9 mouse cellular contexts compared by ENCODE assay signal in the genomic region with DNA sequence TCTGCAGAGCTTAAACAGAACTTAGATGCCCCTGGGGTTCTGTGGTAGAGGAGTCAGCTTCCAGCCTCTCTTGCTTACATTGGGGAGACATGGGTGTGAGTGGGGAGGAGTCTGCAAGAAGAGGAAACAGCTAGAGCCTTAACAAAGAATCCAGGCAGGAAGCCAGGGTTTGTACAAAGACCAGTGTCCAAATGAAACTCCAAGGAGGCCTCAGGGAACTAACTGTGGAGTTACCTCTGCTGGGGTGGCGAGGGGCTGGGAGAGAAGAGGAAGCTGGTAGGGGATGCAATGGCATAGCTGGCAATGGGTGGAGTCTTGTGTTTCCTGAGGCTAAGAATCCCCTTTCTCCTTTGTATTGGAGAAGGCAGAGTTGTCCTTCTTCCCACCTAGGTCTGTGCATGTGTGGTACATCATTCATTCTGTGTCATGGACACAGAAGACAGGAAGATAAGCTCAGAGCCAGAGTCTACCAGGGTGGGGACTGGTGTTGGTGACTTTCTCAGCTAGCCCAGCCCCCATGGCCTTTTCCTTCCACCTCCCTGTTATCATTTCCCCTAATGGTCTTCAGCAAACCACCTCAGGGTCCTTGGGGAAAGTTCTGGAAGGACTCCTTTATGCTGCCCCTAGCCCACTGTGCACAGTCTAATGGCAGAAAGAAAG. TPM values are rescaled to one million over a fixed set of nuclear protein-coding genes. Genes with fewer than 3 reads are reported as not detected.
DNase-seq lines count a peak whose midpoint lies in the region; ATAC-seq and TF ChIP-seq lines count a peak whose summit lies in the region.
"Had no signal": no experiment of that assay in that cellular context is flagged by ENCODE, and none has a peak within 500 bp of the region (broad histone marks: within the 10 kb centered on the region; RNA-seq: fewer than 3 reads in every experiment).

No protein-coding gene starts in this region.

- 32% methylated on average over 1 of the region's 1 CpGs for WGBS in heart, adult 2 months
- WGBS in kidney, postnatal 0 days = 75% methylated on average over 1 of the region's 1 CpGs

- intact Hi-C loops in gastrocnemius, adult 2 months (cut with DNase I) = no loop called here
- intact Hi-C loops in heart, adult 2 months (cut with DNase I) = loop anchor here (2.0 to 5.0 kb wide), 3 partner anchors 24 to 50 kb away; no protein-coding TSS in a partner anchor

- ATAC-seq in kidney, postnatal 0 days (replicated peaks; ENCODE audit: low FRiP score, low read depth) = no peak

- no peaks in the 10 kb centered on the region for H3K27me3 ChIP-seq in heart, adult 2 months (ENCODE audit: control insufficient read depth, insufficient read depth, low read length)
- no peaks in the 10 kb centered on the region for H3K27me3 ChIP-seq in kidney, postnatal 0 days (ENCODE audit: insufficient read depth, low read length)

- no peak overlapping the region for H3K4me2 ChIP-seq in kidney, postnatal 0 days (ENCODE audit: low read length)

- no peaks in the 10 kb centered on the region for H3K9me3 ChIP-seq in kidney, postnatal 0 days (replicated peaks; ENCODE audit: low read length)

- H3K27ac ChIP-seq in gastrocnemius, adult 2 months = peak overlapping the region; percentile 80
- peak overlapping the region; percentile 84 for H3K27ac ChIP-seq in heart, adult 2 months
- H3K27ac ChIP-seq in kidney, postnatal 0 days = peak overlapping the region; percentile 73

- no peak for TF ChIP-seq CTCF in gastrocnemius, adult 2 months (IDR thresholded peaks at IDR 0.05)
- no peak for TF ChIP-seq CTCF in heart, adult 2 months (IDR thresholded peaks at IDR 0.05)
- no peak for TF ChIP-seq CTCF in kidney, postnatal 0 days (IDR thresholded peaks at IDR 0.05; ENCODE audit: low read depth)

- peak; percentile 33; the same call in 1 of the 2 replicates for TF ChIP-seq POLR2A in heart, adult 2 months (IDR thresholded peaks at IDR 0.05; ENCODE audit: insufficient read depth, low read depth, low read length)

- H3K79me2 ChIP-seq in heart, adult 2 months (replicated peaks; ENCODE audit: control insufficient read depth, insufficient read depth, low read length) = no peaks in the 10 kb centered on the region

- TF ChIP-seq EP300 in heart, adult 2 months (IDR thresholded peaks at IDR 0.05; ENCODE audit: insufficient read depth, low read depth, low read length) = 0 out of 2 replicates have a peak, but pooled peaks have one; percentile 55

- peaks cover 25% of the 10 kb centered on the region for H3K4me1 ChIP-seq in heart, adult 2 months (ENCODE audit: control insufficient read depth, insufficient read depth, low read length)
- peaks cover 10% of the 10 kb centered on the region for H3K4me1 ChIP-seq in kidney, postnatal 0 days (replicated peaks; ENCODE audit: insufficient read depth, low read length)

- H3K4me3 ChIP-seq in gastrocnemius, adult 2 months = no peak overlapping the region
- H3K4me3 ChIP-seq in heart, adult 2 months = no peak overlapping the region
- no peak overlapping the region for H3K4me3 ChIP-seq in kidney, postnatal 0 days (replicated peaks; ENCODE audit: low read depth, low read length)

- no peaks in the 10 kb centered on the region; the same call in 1 of the 2 replicates for H3K36me3 ChIP-seq in heart, adult 2 months (ENCODE audit: control insufficient read depth, insufficient read depth, low read length)
- H3K36me3 ChIP-seq in kidney, postnatal 0 days (ENCODE audit: insufficient read depth, low read length) = no peaks in the 10 kb centered on the region

- no peak for DNase-seq in gastrocnemius, adult 2 months
- DNase-seq in gastrocnemius, postnatal 10 days = no peak
- DNase-seq in heart, adult 2 months = peak; percentile 49 to 54
- DNase-seq in kidney, postnatal 0 days (ENCODE audit: low spot score) = peak; percentile 47
- peak; percentile 83 for DNase-seq in lung, postnatal 25 days (ENCODE audit: low spot score)
- DNase-seq in MN1 (ENCODE audit: low spot score) = no peak
- DNase-seq in layer of hippocampus, adult 18-20 months (ENCODE audit: low spot score in 2 of 2) = no peak
- DNase-seq in frontal cortex, postnatal 10 days (ENCODE audit: low spot score in 2 of 2) = no peak
- DNase-seq: adrenal gland, adult 8-10 months had no signal

- 0 out of 2 replicates have a peak overlapping the region, but pooled peaks have one; percentile 38 for H3K9ac ChIP-seq in heart, adult 2 months (ENCODE audit: low read depth, low read length)
- no peak overlapping the region for H3K9ac ChIP-seq in kidney, postnatal 0 days (ENCODE audit: low read depth, low read length)

RNA-seq across cellular contexts. Expression of a gene that starts 28.9 kb away (rescaled TPM):
- 10 to 100 TPM; 22.0 to 31.9 TPM for total RNA-seq in gastrocnemius, adult 2 months (2021)
- 10 to 100 TPM; 24.2 to 28.3 TPM for total RNA-seq in gastrocnemius, postnatal 10 days (2021)
- total RNA-seq in heart, adult 2 months (2021) = 10 to 100 TPM; 71.6 to 90.9 TPM
- polyA plus RNA-seq in heart, adult 2 months (2012; rRNA removed) = 53.8 and 99.2 TPM in 2 replicates
- 83.3 and 85.5 TPM in 2 replicates for polyA plus RNA-seq in kidney, postnatal 0 days (2015; fragmentation: Nextera tagmentation; extraction: Ambion mirVana)
- total RNA-seq in layer of hippocampus, adult 18-20 months (2021) = 10 to 100 TPM; 13.1 to 16.6 TPM

Comparison
In these comparisons a context has a peak if more than half of its experiments do, and no peak if none do; other contexts are left out.
1. DNase-seq: peak in heart, adult 2 months (2 of 2), kidney, postnatal 0 days (single experiment) and lung, postnatal 25 days (single experiment); none in gastrocnemius, adult 2 months (single experiment), gastrocnemius, postnatal 10 days (single experiment), MN1 (single experiment), layer of hippocampus, adult 18-20 months (0 of 2) and frontal cortex, postnatal 10 days (0 of 2).
2. Peak in every context shown above with its lines, with median percentiles within 50 percentile points of each other: H3K27ac ChIP-seq.